Mouse (Mus musculus) 416B (cell line): ENCODE data around the gene Ltbp2.

Experiments
- DNase-seq: peaks from one replicate; pipeline ENCODE4 v3.0.0; 2011; ENCODE audit warnings: low read depth

The Ltbp2 gene

GRCm38 (mm10) chr12:84805228-84805842 is 71.0 kb downstream of the Ltbp2 start:
- DNase-seq = no peak

- no peak for DNase-seq
These were observed 73.7 kb downstream of the Ltbp2 start for GRCm38 (mm10) chr12:84802625-84803024.

- DNase-seq = no peak
These were observed 74.7 kb downstream of the Ltbp2 start for GRCm38 (mm10) chr12:84801532-84802110.

GRCm38 (mm10) chr12:84800419-84800818 is 75.9 kb downstream of the Ltbp2 start:
- no peak for DNase-seq

GRCm38 (mm10) chr12:84799086-84799485 is 77.2 kb downstream of the Ltbp2 start:
- no peak for DNase-seq

GRCm38 (mm10) chr12:84794647-84795046 is 81.7 kb downstream of the Ltbp2 start:
- no peak for DNase-seq

GRCm38 (mm10) chr12:84792629-84793028 is 83.7 kb downstream of the Ltbp2 start:
- DNase-seq = no peak

GRCm38 (mm10) chr12:84790853-84791252 is 85.5 kb downstream of the Ltbp2 start:
- no peak for DNase-seq

GRCm38 (mm10) chr12:84786091-84786490 is 90.2 kb downstream of the Ltbp2 start:
- no peak for DNase-seq

- peak; percentile 85 for DNase-seq
These were observed 91.5 kb downstream of the Ltbp2 start for GRCm38 (mm10) chr12:84784604-84785381.

GRCm38 (mm10) chr12:84776229-84776628 is 100.1 kb downstream of the Ltbp2 start:
- DNase-seq = no peak

- DNase-seq = no peak
These were observed 102.0 kb downstream of the Ltbp2 start for GRCm38 (mm10) chr12:84774376-84774775.

GRCm38 (mm10) chr12:84773476-84773875 is 102.9 kb downstream of the Ltbp2 start:
- DNase-seq = no peak

GRCm38 (mm10) chr12:84772726-84773441 is 103.4 kb downstream of the Ltbp2 start, which contains the start of the genes Npc2 and Isca2:
Gene Npc2 (minus strand): TSS chr12:84773152.
Gene Isca2 (plus strand): TSS chr12:84773251.
- DNase-seq = peak; percentile 100

GRCm38 (mm10) chr12:84771981-84772520 is 104.3 kb downstream of the Ltbp2 start:
- DNase-seq = peak; percentile 51

GRCm38 (mm10) chr12:84769624-84770023 is 106.7 kb downstream of the Ltbp2 start:
- no peak for DNase-seq

- DNase-seq = peak; percentile 55
These were observed 108.8 kb downstream of the Ltbp2 start for GRCm38 (mm10) chr12:84767510-84767909.

GRCm38 (mm10) chr12:84766113-84766735 is 110.1 kb downstream of the Ltbp2 start:
- DNase-seq = no peak

GRCm38 (mm10) chr12:84765506-84765905 is 110.8 kb downstream of the Ltbp2 start:
- DNase-seq = no peak

GRCm38 (mm10) chr12:84764756-84765155 is 111.6 kb downstream of the Ltbp2 start:
- DNase-seq = peak; percentile 38

GRCm38 (mm10) chr12:84763577-84764218 is 112.6 kb downstream of the Ltbp2 start:
- peak; percentile 59 for DNase-seq
